Mouse (Mus musculus): ENCODE data around the gene Gnl3l.

Gene Gnl3l

GRCm38 (mm10) chrX:150960702-150961101 is 56.4 kb downstream of the Gnl3l start:
- intact Hi-C loops (cut with DNase I) = no loop called here

- intact Hi-C loops (cut with DNase I) = loop anchor here (2.0 to 10.0 kb wide), 3 partner anchors 161 to 452 kb away; no protein-coding TSS in a partner anchor
These were observed 60.4 kb downstream of the Gnl3l start for GRCm38 (mm10) chrX:150956522-150957300.

- intact Hi-C loops (cut with DNase I) = loop anchor here (2.0 to 10.0 kb wide), 3 partner anchors 161 to 451 kb away; no protein-coding TSS in a partner anchor
These were observed 61.1 kb downstream of the Gnl3l start for GRCm38 (mm10) chrX:150956016-150956415.

GRCm38 (mm10) chrX:150955441-150955840 is 61.7 kb downstream of the Gnl3l start:
- intact Hi-C loops (cut with DNase I) = loop anchor here (5.0 to 10.0 kb wide), 2 partner anchors 162 to 451 kb away; no protein-coding TSS in a partner anchor

GRCm38 (mm10) chrX:150954721-150955120 is 62.4 kb downstream of the Gnl3l start:
- intact Hi-C loops (cut with DNase I) = loop anchor here (5.0 to 10.0 kb wide), 2 partner anchors 163 to 450 kb away; no protein-coding TSS in a partner anchor
